Mouse (Mus musculus): Measurements from ENCODE around the gene Hus1b.

Hus1b gene

GRCm38 (mm10) chr13:30952044-30952443, 4.5 kb upstream of the Hus1b start:
- no peak for DNase-seq (ENCODE audit: extremely low spot score, low read depth, low spot score)

- no peak for DNase-seq (ENCODE audit: extremely low spot score, low read depth, low spot score)
Measured at GRCm38 (mm10) chr13:30949181-30949580, 1.6 kb upstream of the Hus1b start.

GRCm38 (mm10) chr13:30947129-30947528, 430 bp downstream of the Hus1b start:
- DNase-seq (ENCODE audit: extremely low spot score, low read depth, low spot score) = no peak

GRCm38 (mm10) chr13:30945788-30946187, 1.8 kb downstream of the Hus1b start:
- DNase-seq (ENCODE audit: extremely low spot score, low read depth, low spot score) = no peak

GRCm38 (mm10) chr13:30932972-30933371, 14.6 kb downstream of the Hus1b start:
- DNase-seq (ENCODE audit: extremely low spot score, low read depth, low spot score) = no peak

GRCm38 (mm10) chr13:30931613-30932012, 15.9 kb downstream of the Hus1b start:
- no peak for DNase-seq (ENCODE audit: extremely low spot score, low read depth, low spot score)

GRCm38 (mm10) chr13:30929119-30929518, 18.4 kb downstream of the Hus1b start:
- no peak for DNase-seq (ENCODE audit: extremely low spot score, low read depth, low spot score)

GRCm38 (mm10) chr13:30924269-30924668, 23.3 kb downstream of the Hus1b start:
- DNase-seq (ENCODE audit: extremely low spot score, low read depth, low spot score) = no peak

GRCm38 (mm10) chr13:30921914-30922313, 25.6 kb downstream of the Hus1b start:
- DNase-seq (ENCODE audit: extremely low spot score, low read depth, low spot score) = no peak

- DNase-seq (ENCODE audit: extremely low spot score, low read depth, low spot score) = no peak
Measured at GRCm38 (mm10) chr13:30913757-30914156, 33.8 kb downstream of the Hus1b start.

GRCm38 (mm10) chr13:30913028-30913427, 34.5 kb downstream of the Hus1b start:
- no peak for DNase-seq (ENCODE audit: extremely low spot score, low read depth, low spot score)

- DNase-seq (ENCODE audit: extremely low spot score, low read depth, low spot score) = no peak
Measured at GRCm38 (mm10) chr13:30911931-30912625, 35.5 kb downstream of the Hus1b start.

GRCm38 (mm10) chr13:30910889-30911288, 36.7 kb downstream of the Hus1b start:
- DNase-seq (ENCODE audit: extremely low spot score, low read depth, low spot score) = no peak

GRCm38 (mm10) chr13:30902286-30902685, 45.3 kb downstream of the Hus1b start:
- no peak for DNase-seq (ENCODE audit: extremely low spot score, low read depth, low spot score)

GRCm38 (mm10) chr13:30901387-30902041, 46.0 kb downstream of the Hus1b start:
- DNase-seq (ENCODE audit: extremely low spot score, low read depth, low spot score) = no peak
